Mouse (Mus musculus): ENCODE measurements around the gene Gm47955.
"Not testable (repeated sequence)": the region's sequence is repeated elsewhere in the genome, so short reads cannot be mapped to it uniquely, and the experiment has no call there.

Gm47955 gene

DNA sequence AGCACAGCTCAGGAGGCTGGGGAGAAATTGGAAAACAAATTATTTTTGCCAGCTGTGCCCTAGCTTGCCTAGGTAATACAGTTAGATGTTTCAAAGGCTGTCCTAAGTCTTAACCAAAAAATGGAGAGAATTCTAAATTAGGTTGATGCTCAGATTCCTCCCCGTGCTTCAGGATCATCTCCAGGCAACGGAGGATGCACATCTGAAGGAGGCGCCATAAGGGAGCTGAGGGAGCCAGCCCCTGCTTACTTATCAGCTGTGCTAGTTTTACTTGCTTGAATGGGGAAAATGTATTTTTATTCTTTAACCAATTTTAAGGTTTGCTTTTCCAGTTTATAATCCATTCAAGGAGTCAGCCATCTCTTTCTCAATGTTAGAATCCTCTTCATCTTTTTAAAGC is 33.9 kb downstream of the Gm47955 start:
- no peak for DNase-seq (ENCODE audit: low spot score)

DNA sequence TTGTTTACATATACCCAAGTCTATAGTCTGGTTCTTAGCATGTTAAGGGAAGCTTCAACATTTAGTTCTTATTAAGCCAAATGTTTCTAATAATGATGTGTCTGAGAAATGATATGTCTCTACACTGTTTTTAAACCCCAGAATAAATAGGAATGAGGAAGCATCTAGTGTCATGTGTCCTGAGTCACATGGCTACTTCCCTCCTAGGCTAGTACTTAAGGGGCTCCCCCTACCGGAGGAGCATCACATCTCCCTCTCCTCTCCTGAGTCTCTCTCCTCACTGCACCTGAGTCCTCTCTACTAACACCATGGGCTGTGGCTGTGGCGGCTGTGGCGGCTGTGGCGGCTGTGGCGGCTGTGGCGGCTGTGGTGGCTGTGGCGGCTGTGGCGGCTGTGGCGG is 40.2 kb downstream of the Gm47955 start, which contains the start of gene Gm47959:
Gene Gm47959, plus strand, starts transcription at position 243 of the 400 bp plus-strand sequence.
- not testable (repeated sequence) for DNase-seq (ENCODE audit: low spot score)

DNA sequence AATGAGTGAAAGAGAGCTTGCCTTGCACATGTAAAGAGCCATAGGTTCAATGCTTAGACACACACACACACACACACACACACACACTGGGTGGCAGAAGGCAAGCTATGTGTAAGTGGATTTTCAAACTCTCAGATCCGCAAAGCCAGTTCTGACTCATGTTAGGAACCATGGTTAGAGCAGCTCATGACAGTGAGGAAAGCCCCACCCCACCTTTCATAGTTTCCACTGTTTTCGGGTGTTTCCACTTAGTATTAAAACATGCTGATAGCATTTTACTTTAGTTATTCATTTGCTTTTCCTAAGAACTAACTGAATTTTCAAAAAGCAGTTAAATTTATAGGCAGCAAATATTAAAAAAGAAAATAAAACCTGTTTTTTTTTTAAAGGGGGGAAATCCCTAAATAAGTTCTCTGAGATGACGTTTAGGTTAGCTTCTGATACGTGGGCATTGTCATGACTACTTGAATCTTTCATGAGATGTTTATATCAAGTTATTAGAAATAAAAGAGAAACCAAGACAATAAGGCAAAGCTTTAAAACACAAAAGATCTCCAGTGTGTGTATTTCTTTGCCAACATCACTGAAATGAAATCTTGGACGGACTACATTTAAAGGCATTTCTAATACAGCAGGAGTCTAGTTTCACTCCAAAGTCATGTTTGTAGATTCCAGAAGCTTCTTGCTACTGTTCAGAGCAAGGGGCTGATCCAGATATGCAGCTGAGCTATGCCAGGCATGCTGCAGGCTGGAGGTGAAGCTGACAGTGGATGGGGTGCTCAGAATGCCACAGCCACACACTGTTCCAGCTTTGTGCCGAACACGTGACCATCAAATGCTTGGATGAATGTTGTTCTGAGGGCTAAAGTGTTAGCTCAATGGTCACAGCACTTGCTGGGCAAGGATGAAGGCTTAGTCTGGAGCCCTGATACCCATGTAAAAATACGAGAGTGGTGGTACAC is 46.4 kb downstream of the Gm47955 start:
- no peak for DNase-seq (ENCODE audit: low spot score)

DNA sequence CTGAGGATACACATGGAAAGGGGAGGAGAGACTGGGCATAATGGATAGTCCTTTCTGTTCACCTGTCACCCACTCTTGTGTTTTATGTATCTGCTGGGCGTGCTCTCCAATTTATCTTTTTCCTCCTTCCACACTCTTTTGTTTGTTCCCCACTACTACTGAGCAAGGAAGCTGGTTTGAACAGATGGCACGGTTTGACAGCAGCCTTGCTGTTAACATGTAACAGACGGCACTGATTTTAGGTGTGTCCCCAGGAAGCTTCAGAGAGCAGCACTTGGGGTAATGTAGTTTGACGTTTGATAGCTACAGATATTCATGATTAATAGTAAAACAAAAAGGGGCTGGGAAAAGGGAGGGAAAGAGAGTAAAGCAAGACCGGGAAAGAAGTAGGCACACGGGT is 47.4 kb downstream of the Gm47955 start:
- DNase-seq (ENCODE audit: low spot score): no peak
